Mouse (Mus musculus) ovary, postnatal 36 days (tissue): ENCODE data around the gene Mybbp1a.

Experiments
- DNase-seq: peaks from one replicate; pipeline ENCODE4 v3.0.0; 2022; ENCODE audit warnings: low spot score, mixed read lengths

The Mybbp1a gene

GRCm38 (mm10) chr11:72440965-72441664 lies at the start of gene Mybbp1a:
Gene Mybbp1a (plus strand): TSS chr11:72441355.
- DNase-seq, result peak; percentile 99

GRCm38 (mm10) chr11:72393243-72393642 lies 47.9 kb upstream of the Mybbp1a start:
- DNase-seq, result no peak

GRCm38 (mm10) chr11:72393669-72394068 lies 47.5 kb upstream of the Mybbp1a start:
- DNase-seq, result no peak

GRCm38 (mm10) chr11:72394694-72395093 lies 46.5 kb upstream of the Mybbp1a start:
- DNase-seq, result no peak

GRCm38 (mm10) chr11:72395652-72396051 lies 45.5 kb upstream of the Mybbp1a start:
- DNase-seq, result no peak

GRCm38 (mm10) chr11:72396621-72397020 lies 44.5 kb upstream of the Mybbp1a start:
- DNase-seq, result peak; percentile 45

- DNase-seq, result peak; percentile 51
These were observed 44.1 kb upstream of the Mybbp1a start for GRCm38 (mm10) chr11:72397072-72397471.

GRCm38 (mm10) chr11:72397811-72398525 lies 43.2 kb upstream of the Mybbp1a start:
- no peak for DNase-seq

- no peak for DNase-seq
These were observed 40.1 kb upstream of the Mybbp1a start for GRCm38 (mm10) chr11:72401068-72401467.

GRCm38 (mm10) chr11:72402017-72402416 lies 39.1 kb upstream of the Mybbp1a start:
- no peak for DNase-seq

- DNase-seq, result no peak
These were observed 38.2 kb upstream of the Mybbp1a start for GRCm38 (mm10) chr11:72402969-72403368.

- DNase-seq, result no peak
These were observed 35.6 kb upstream of the Mybbp1a start for GRCm38 (mm10) chr11:72405532-72405931.

GRCm38 (mm10) chr11:72406079-72406675 lies 35.0 kb upstream of the Mybbp1a start:
- DNase-seq, result no peak

- DNase-seq, result no peak
These were observed 34.1 kb upstream of the Mybbp1a start for GRCm38 (mm10) chr11:72407081-72407480.

GRCm38 (mm10) chr11:72407574-72407973 lies 33.6 kb upstream of the Mybbp1a start:
- DNase-seq, result no peak

- DNase-seq, result no peak
These were observed 32.5 kb upstream of the Mybbp1a start for GRCm38 (mm10) chr11:72408451-72409170.

GRCm38 (mm10) chr11:72409649-72410385 lies 31.3 kb upstream of the Mybbp1a start:
- DNase-seq, result no peak

- DNase-seq, result no peak
These were observed 30.5 kb upstream of the Mybbp1a start for GRCm38 (mm10) chr11:72410521-72411092.

GRCm38 (mm10) chr11:72411093-72411921 lies 29.8 kb upstream of the Mybbp1a start, which contains the start of gene Smtnl2:
Gene Smtnl2 (minus strand): TSS chr11:72411713.
- peak; percentile 92 for DNase-seq

- no peak for DNase-seq
These were observed 29.2 kb upstream of the Mybbp1a start for GRCm38 (mm10) chr11:72411945-72412344.
